Mouse (Mus musculus) erythroid progenitor cell, adult 5-6 weeks (primary cell): ENCODE data around the gene Oxgr1. TPM values are rescaled to one million over a fixed set of nuclear protein-coding genes. Genes with fewer than 3 reads are reported as not detected.

ENCODE experiments used
- ATAC-seq: replicated peaks from 2 replicates; pipeline ENCODE4 v1.8.0; 2016; ENCODE audit warnings: moderate number of reproducible peaks, mild to moderate bottlenecking, moderate TSS enrichment, inconsistent platforms; ENCODE audit not compliant: poor library complexity, low FRiP score, severe bottlenecking
- total RNA-seq, 2 experiments: library from RNA; stranded (forward) in 1 of 2; stranded (reverse) in 1 of 2; fragments of 150-400 nt in 1 of 2; fragments of 186-747, 209-891 nt in 1 of 2; gene quantifications; 2 replicates each; pipeline versions ENCODE4 v1.2.3 to v1.2.4; 2015 to 2017; ENCODE audit warnings: low replicate concordance in 2 of 2

Gene Oxgr1
- total RNA-seq (2015; ENCODE audit: low replicate concordance) (not detected in 2 replicates), total RNA-seq (2017; ENCODE audit: low replicate concordance) (not detected in 2 replicates)

- no peak for ATAC-seq
These were observed at the start of gene Oxgr1 for GRCm38 (mm10) chr14:120042187-120042820. Gene Oxgr1 (minus strand): TSS chr14:120042435.

- ATAC-seq = no peak
These were observed 48.2 kb upstream of the Oxgr1 start for GRCm38 (mm10) chr14:120090401-120090800.

GRCm38 (mm10) chr14:120089649-120090360 is 47.6 kb upstream of the Oxgr1 start:
- no peak for ATAC-seq

GRCm38 (mm10) chr14:120089006-120089648 is 46.9 kb upstream of the Oxgr1 start:
- no peak for ATAC-seq

- no peak for ATAC-seq
These were observed 41.9 kb upstream of the Oxgr1 start for GRCm38 (mm10) chr14:120084084-120084667.

- no peak for ATAC-seq
These were observed 34.0 kb upstream of the Oxgr1 start for GRCm38 (mm10) chr14:120076192-120076591.

- ATAC-seq = no peak
These were observed 33.5 kb upstream of the Oxgr1 start for GRCm38 (mm10) chr14:120075746-120076145.

- no peak for ATAC-seq
These were observed 32.0 kb upstream of the Oxgr1 start for GRCm38 (mm10) chr14:120074231-120074630.

- no peak for ATAC-seq
These were observed 18.9 kb upstream of the Oxgr1 start for GRCm38 (mm10) chr14:120061096-120061495.

GRCm38 (mm10) chr14:120033454-120033853 is 8.8 kb downstream of the Oxgr1 start:
- no peak for ATAC-seq

GRCm38 (mm10) chr14:120019948-120020347 is 22.3 kb downstream of the Oxgr1 start:
- ATAC-seq = no peak

GRCm38 (mm10) chr14:120009969-120010872 is 32.0 kb downstream of the Oxgr1 start:
- ATAC-seq = no peak

GRCm38 (mm10) chr14:120005153-120005552 is 37.1 kb downstream of the Oxgr1 start:
- ATAC-seq = no peak

- ATAC-seq = no peak
These were observed 38.6 kb downstream of the Oxgr1 start for GRCm38 (mm10) chr14:120003661-120004060.

- ATAC-seq = no peak
These were observed 39.6 kb downstream of the Oxgr1 start for GRCm38 (mm10) chr14:120002673-120003072.

- ATAC-seq = no peak
These were observed 52.6 kb downstream of the Oxgr1 start for GRCm38 (mm10) chr14:119989651-119990050.

GRCm38 (mm10) chr14:119988937-119989645 is 53.1 kb downstream of the Oxgr1 start:
- no peak for ATAC-seq

- ATAC-seq = no peak
These were observed 55.0 kb downstream of the Oxgr1 start for GRCm38 (mm10) chr14:119987257-119987656.

- ATAC-seq = no peak
These were observed 55.5 kb downstream of the Oxgr1 start for GRCm38 (mm10) chr14:119986778-119987177.
